Mouse (Mus musculus): ENCODE data around the gene Rtn1. TPM values are rescaled to one million over a fixed set of nuclear protein-coding genes. Genes with fewer than 3 reads are reported as not detected.

Rtn1 gene
- total RNA-seq (2014; rRNA removed) (1,721 and 1,894 TPM in 2 replicates), polyA plus RNA-seq (2015; fragmentation: Nextera tagmentation; extraction: Ambion mirVana) (3,263 and 3,445 TPM in 2 replicates)

DNA sequence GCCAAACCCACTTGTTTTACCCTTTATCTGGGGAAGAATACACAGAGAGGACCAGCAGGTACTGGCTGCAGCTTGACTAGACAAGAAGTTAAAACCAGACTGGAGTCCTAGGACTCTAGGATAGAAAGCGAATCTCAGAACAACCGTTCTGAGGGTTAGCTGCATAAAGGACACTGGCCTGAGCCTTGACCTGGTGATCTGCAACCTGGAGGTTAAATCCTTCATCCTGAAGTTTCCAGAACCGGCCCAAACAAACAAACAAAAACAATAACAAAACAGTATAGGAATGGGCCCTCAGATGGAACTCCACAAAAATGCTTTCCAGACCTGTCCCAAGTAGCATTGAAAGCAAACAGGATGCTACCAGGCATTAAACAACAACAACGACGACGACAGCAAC is at the start of gene Rtn1:
Gene Rtn1 (minus strand): TSS at position 101 of the 400 bp plus-strand sequence.
- H3K4me1 ChIP-seq (ENCODE audit: insufficient read depth, low read length), result no peaks in the 10 kb centered on the region; the same call in 1 of the 2 replicates
- TF ChIP-seq CTCF (IDR thresholded peaks at IDR 0.05; ENCODE audit: low read depth), result no peak
- no peak for ATAC-seq
- peak within 1 kb of the TSS; percentile 91 for H3K4me3 ChIP-seq (ENCODE audit: low read length)
- 31% methylated on average over 6 of the region's 6 CpGs for WGBS
- no peaks in the 10 kb centered on the region for H3K27me3 ChIP-seq (ENCODE audit: insufficient read depth, low read length)
- H3K9ac ChIP-seq (replicated peaks; ENCODE audit: low read length), result peak within 1 kb of the TSS; percentile 86
- H3K36me3 ChIP-seq (ENCODE audit: insufficient read depth, low read length), result no peaks in the 10 kb centered on the region
- peak within 1 kb of the TSS; percentile 88 for H3K27ac ChIP-seq
- DNase-seq (ENCODE audit: low spot score), result no peak
- H3K9me3 ChIP-seq (ENCODE audit: low read length), result no peaks in the 10 kb centered on the region
- peak within 1 kb of the TSS; percentile 91 for H3K4me2 ChIP-seq (ENCODE audit: low read depth, low read length)

DNA sequence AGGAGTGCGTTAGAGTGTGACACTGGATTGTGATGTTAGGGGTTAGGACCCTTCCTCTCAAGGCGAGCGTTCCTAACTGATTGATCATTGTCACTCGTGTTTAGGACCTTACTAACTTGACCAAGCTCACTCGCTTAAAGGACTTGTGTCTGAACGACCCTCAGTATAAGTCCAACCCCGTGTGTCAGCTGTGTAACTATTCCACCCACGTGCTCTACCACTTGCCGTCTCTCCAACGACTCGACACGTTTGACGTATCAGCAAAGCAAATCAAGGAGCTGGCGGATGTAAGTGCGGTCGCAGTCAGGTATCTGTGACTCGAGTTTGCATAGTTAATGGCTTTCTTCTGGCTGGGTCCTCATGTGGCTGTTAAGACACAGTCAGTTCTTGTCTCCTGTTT is 45.1 kb upstream of the Rtn1 start:
- Histone ChIP-seq H3K9ac (replicated peaks; ENCODE audit: low read length) (no peak overlapping the region), H3K4me1 (ENCODE audit: insufficient read depth, low read length) (no peaks in the 10 kb centered on the region), H3K9me3 (ENCODE audit: low read length) (no peaks in the 10 kb centered on the region), H3K27ac (no peak overlapping the region), H3K36me3 (ENCODE audit: insufficient read depth, low read length) (no peaks in the 10 kb centered on the region), H3K27me3 (ENCODE audit: insufficient read depth, low read length) (no peaks in the 10 kb centered on the region), H3K4me2 (ENCODE audit: low read depth, low read length) (no peak overlapping the region), H3K4me3 (ENCODE audit: low read length) (no peak overlapping the region)
- WGBS, result 84% methylated on average over 17 of the region's 17 CpGs
- ATAC-seq (no peak), DNase-seq (ENCODE audit: low spot score) (no peak)
- TF ChIP-seq CTCF (IDR thresholded peaks at IDR 0.05; ENCODE audit: low read depth), result no peak

DNA sequence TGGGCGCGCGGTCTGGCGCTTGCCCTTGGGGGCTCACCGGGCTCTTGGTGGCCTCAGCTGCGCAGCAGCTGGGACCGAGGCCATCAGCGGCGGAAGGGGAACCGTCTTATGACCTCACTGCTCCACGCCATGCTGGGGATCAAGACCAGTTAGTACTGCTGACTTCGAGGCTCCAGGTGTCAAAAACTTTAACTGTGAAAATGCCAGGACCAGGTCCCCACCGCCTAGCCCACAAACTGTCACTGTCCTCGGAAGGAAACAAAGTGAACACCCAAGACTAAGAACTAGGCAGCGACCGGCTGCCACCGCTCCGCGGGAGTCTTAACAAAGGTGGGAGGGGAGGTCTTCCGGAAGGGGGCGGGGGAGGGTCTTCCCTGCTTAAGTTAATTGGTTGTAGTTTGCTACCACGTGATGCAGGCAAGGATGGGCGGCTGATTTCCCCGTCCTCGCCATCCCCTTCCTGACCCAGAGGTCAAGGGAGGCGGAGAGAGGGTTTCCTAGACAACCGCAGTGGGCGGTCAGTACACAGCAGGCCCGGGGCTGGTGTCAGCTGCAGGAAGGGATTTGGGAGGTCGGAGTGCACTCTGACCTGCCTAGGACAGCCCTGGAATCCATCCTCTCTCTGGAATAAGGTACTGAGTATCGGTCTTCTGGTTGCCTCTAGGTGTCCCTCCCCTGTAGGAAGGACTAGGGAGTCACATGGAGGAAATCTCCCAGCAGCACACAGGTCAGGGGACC is 33.2 kb upstream of the Rtn1 start, which contains the start of gene Lrrc9:
Gene Lrrc9 (plus strand): TSS at position 28 of the 738 bp plus-strand sequence.
- Histone ChIP-seq H3K27me3 (ENCODE audit: insufficient read depth, low read length) (no peaks in the 10 kb centered on the region), H3K9ac (replicated peaks; ENCODE audit: low read length) (peak within 1 kb of the TSS; percentile 37), H3K4me2 (ENCODE audit: low read depth, low read length) (peak within 1 kb of the TSS; percentile 87), H3K36me3 (ENCODE audit: insufficient read depth, low read length) (no peaks in the 10 kb centered on the region), H3K4me3 (ENCODE audit: low read length) (peak within 1 kb of the TSS; percentile 44), H3K4me1 (ENCODE audit: insufficient read depth, low read length) (0 out of 2 replicates have a peak, but pooled peaks cover 10% of the 10 kb centered on the region), H3K27ac (peak within 1 kb of the TSS; percentile 32; the same call in 1 of the 2 replicates), H3K9me3 (ENCODE audit: low read length) (no peaks in the 10 kb centered on the region)
- 2% methylated on average over 31 of the region's 31 CpGs for WGBS
- TF ChIP-seq CTCF (IDR thresholded peaks at IDR 0.05; ENCODE audit: low read depth), result no peak
- ATAC-seq (peak; percentile 91), DNase-seq (ENCODE audit: low spot score) (peak; percentile 84)

DNA sequence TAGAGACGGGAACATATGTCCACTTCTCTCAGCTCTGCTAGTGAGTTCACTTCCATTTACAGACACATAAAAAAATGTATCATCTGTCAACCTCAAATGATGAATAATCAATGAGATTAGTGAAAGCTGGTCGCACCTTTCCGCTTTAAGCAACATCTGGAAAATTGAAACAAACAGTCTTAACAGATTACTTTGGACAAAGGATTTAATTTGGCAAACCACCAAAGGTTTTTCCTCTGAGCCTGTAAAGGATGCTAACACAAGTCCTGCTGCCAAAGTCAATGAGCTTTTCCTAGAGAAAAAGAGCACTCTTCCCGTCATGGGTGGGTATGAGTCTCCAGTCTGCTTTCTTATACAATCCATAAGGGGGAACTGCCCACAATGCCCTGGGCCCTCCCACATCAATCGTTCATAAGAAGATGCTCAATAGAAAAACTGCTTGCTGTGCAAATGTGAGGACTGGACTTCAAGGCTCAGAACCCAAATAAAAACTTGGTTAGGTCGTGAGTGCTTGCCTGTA is 30.2 kb upstream of the Rtn1 start:
- Histone ChIP-seq H3K4me2 (ENCODE audit: low read depth, low read length) (no peak overlapping the region), H3K27me3 (ENCODE audit: insufficient read depth, low read length) (no peaks in the 10 kb centered on the region), H3K27ac (no peak overlapping the region), H3K4me1 (ENCODE audit: insufficient read depth, low read length) (0 out of 2 replicates have a peak, but pooled peaks cover 11% of the 10 kb centered on the region), H3K9me3 (ENCODE audit: low read length) (no peaks in the 10 kb centered on the region), H3K4me3 (ENCODE audit: low read length) (no peak overlapping the region), H3K36me3 (ENCODE audit: insufficient read depth, low read length) (no peaks in the 10 kb centered on the region), H3K9ac (replicated peaks; ENCODE audit: low read length) (no peak overlapping the region)
- WGBS, result 42% methylated on average over 6 of the region's 6 CpGs
- ATAC-seq (no peak), DNase-seq (ENCODE audit: low spot score) (peak; percentile 15)
- TF ChIP-seq CTCF (IDR thresholded peaks at IDR 0.05; ENCODE audit: low read depth), result no peak

DNA sequence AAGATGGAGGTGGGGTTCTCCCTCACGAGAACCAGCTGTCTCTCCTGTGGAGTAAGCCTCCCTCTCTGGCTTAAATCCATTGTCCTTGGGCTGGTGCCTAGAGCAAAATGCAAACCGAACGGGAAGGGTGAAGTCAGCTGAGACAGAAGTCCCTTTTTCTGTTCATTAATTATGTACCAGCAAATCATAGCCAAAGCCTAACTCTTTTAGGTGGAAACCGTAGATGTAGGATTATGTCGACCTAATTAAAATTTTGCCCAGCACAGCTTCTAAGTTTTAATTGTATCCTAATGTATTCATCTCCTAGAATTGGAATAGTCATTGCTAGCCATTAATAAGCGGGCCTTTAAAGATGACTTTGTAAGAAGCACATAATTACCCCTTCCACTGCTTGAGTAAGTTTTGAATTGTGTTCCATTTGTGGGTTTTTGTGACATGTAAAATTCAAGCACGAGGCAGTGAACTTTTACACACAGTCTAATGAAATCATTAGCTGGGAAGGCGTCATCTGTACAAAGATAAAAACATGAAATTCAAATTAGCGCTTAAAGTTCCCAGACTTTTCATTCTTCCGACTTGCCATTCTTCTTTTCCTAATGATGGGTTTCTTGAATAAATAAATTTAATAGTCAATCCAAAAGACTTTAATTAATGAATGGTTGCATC is 29.0 kb upstream of the Rtn1 start:
- H3K9ac ChIP-seq (replicated peaks; ENCODE audit: low read length), result no peak overlapping the region
- H3K4me3 ChIP-seq (ENCODE audit: low read length), result no peak overlapping the region
- 0 out of 2 replicates have a peak, but pooled peaks cover 11% of the 10 kb centered on the region for H3K4me1 ChIP-seq (ENCODE audit: insufficient read depth, low read length)
- DNase-seq (ENCODE audit: low spot score), result peak; percentile 60
- H3K9me3 ChIP-seq (ENCODE audit: low read length), result no peaks in the 10 kb centered on the region
- TF ChIP-seq CTCF (IDR thresholded peaks at IDR 0.05; ENCODE audit: low read depth), result no peak
- no peak overlapping the region for H3K4me2 ChIP-seq (ENCODE audit: low read depth, low read length)
- WGBS, result 46% methylated on average over 10 of the region's 10 CpGs
- no peak overlapping the region for H3K27ac ChIP-seq
- H3K27me3 ChIP-seq (ENCODE audit: insufficient read depth, low read length), result no peaks in the 10 kb centered on the region
- ATAC-seq, result no peak
- no peaks in the 10 kb centered on the region for H3K36me3 ChIP-seq (ENCODE audit: insufficient read depth, low read length)

DNA sequence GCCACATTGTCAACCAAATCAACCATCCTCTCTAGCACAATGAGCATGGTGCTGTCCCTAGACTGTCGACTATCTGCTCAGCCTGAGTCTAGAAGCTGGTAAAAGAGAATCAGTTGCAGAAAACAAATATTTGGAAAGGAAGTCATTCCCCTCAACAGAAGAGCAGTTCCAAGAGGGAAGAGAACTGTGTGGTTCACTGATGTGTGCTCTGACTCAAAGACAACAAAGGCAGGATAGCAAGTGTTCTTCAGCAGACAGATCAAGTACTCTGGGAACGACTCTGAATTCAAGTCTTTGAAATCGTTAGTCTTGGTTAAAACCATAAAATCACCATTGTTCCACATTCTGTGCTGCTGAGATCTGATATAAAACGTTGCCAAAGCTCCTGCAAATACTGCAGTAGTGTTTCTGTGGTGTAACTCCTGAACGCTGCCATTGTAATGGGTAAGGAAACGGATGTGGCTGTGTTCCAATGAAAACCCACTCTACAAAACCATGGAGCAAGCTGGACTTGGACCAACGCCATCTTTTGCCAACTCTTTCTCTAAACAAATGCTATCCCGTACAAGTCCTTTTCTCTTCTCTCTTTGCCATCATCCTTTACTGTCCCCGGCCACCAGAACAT is 24.5 kb upstream of the Rtn1 start:
- H3K27ac ChIP-seq, result peak overlapping the region; percentile 41; the same call in 1 of the 2 replicates
- 0 out of 2 replicates have a peak, but pooled peaks cover 9% of the 10 kb centered on the region for H3K4me1 ChIP-seq (ENCODE audit: insufficient read depth, low read length)
- no peak for TF ChIP-seq CTCF (IDR thresholded peaks at IDR 0.05; ENCODE audit: low read depth)

More for the DNA sequence above, 24.5 kb upstream of the Rtn1 start:
- Histone ChIP-seq H3K9ac (replicated peaks; ENCODE audit: low read length) (no peak overlapping the region), H3K27me3 (ENCODE audit: insufficient read depth, low read length) (no peaks in the 10 kb centered on the region), H3K4me3 (ENCODE audit: low read length) (no peak overlapping the region), H3K36me3 (ENCODE audit: insufficient read depth, low read length) (no peaks in the 10 kb centered on the region), H3K9me3 (ENCODE audit: low read length) (no peaks in the 10 kb centered on the region), H3K4me2 (ENCODE audit: low read depth, low read length) (no peak overlapping the region)
- WGBS, result 38% methylated on average over 9 of the region's 9 CpGs
- DNase-seq (ENCODE audit: low spot score) (peak; percentile 66), ATAC-seq (peak; percentile 61; the same call in 1 of the 2 replicates)
